9 mouse cellular contexts compared by ENCODE assay signal in the genomic region with DNA sequence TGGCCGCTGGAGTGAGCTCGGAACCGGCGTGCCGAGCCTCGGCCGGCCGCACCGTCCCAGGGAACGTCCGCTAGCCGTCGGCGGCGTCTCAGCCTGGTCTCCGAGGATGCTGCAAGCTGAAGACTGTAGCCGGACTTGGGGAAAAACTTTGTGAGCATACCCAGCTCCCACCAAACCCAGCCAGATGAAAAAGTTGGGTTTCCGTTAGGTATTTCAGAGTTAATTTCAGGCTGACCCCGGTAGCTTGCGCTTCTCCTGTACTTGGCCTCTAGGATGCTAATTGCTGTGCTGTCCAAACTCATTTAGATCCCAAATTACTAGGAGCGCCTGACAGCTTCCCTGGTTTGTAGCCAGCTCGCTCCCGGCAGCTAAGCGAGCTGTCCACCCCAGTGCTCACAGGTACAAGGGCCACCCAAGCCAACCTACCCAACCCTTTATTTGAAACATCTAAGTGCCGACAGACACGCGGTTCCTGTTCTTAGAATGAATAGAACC. TPM values are rescaled to one million over a fixed set of nuclear protein-coding genes. Genes with fewer than 3 reads are reported as not detected.
A peak's percentile ranks its signal among the peaks of the same experiment; 100 is the strongest.
DNase-seq lines count a peak whose midpoint lies in the region; ATAC-seq and TF ChIP-seq lines count a peak whose summit lies in the region.
"Had no signal": no experiment of that assay in that cellular context is flagged by ENCODE, and none has a peak within 500 bp of the region (broad histone marks: within the 10 kb centered on the region; RNA-seq: fewer than 3 reads in every experiment).

No protein-coding gene starts in this region.

- peak overlapping the region; percentile 84 for H3K9ac ChIP-seq in hindbrain, embryonic 16.5 days (ENCODE audit: low read depth, low read length)
- H3K9ac ChIP-seq in liver, postnatal 0 days (replicated peaks), result no peak overlapping the region

- peaks cover 2% of the 10 kb centered on the region; the same call in 1 of the 2 replicates for H3K27me3 ChIP-seq in kidney, adult 2 months (replicated peaks; ENCODE audit: control insufficient read depth, insufficient read depth, low read length)
- H3K27me3 ChIP-seq in hindbrain, embryonic 16.5 days (replicated peaks; ENCODE audit: control insufficient read depth, insufficient read depth, low read length), result peaks cover 9% of the 10 kb centered on the region
- H3K27me3 ChIP-seq in liver, postnatal 0 days (ENCODE audit: insufficient read depth, low read length), result peaks cover 37% of the 10 kb centered on the region
- H3K27me3 ChIP-seq: CH12.LX had no signal

- ATAC-seq in hindbrain, embryonic 16.5 days, result peak; percentile 32; the same call in 1 of the 2 replicates
- ATAC-seq in liver, postnatal 0 days, result no peak

- peak overlapping the region; percentile 78 for H3K4me2 ChIP-seq in hindbrain, embryonic 16.5 days (ENCODE audit: low read length)
- H3K4me2 ChIP-seq in liver, postnatal 0 days (ENCODE audit: low read depth, low read length), result peak overlapping the region; percentile 72

- peak overlapping the region; percentile 53 for H3K4me3 ChIP-seq in kidney, adult 2 months (ENCODE audit: insufficient read depth, low read depth, low read length)
- H3K4me3 ChIP-seq in hindbrain, embryonic 16.5 days (ENCODE audit: low read length), result peak overlapping the region; percentile 71
- H3K4me3 ChIP-seq in liver, postnatal 0 days (ENCODE audit: low read depth, low read length), result peak overlapping the region; percentile 42

- H3K9me3 ChIP-seq in hindbrain, embryonic 16.5 days (ENCODE audit: control insufficient read depth, low read length), result no peaks in the 10 kb centered on the region
- H3K9me3 ChIP-seq in liver, postnatal 0 days (ENCODE audit: low read length), result no peaks in the 10 kb centered on the region

- H3K27ac ChIP-seq in kidney, adult 2 months (ENCODE audit: insufficient read depth, low read depth, low read length), result no peak overlapping the region
- peak overlapping the region; percentile 90 for H3K27ac ChIP-seq in hindbrain, embryonic 16.5 days (ENCODE audit: low read depth, low read length)
- no peak overlapping the region for H3K27ac ChIP-seq in liver, postnatal 0 days (ENCODE audit: low read depth)

- TF ChIP-seq POLR2A in kidney, adult 2 months (IDR thresholded peaks at IDR 0.05; ENCODE audit: low read depth, low read length), result no peak

- peak; percentile 2 for DNase-seq in kidney, adult 2 months
- no peak for DNase-seq in kidney, adult 11 months
- peak; percentile 78 for DNase-seq in cerebellum, adult 9-10 months
- peak; percentile 10 to 12 for DNase-seq in frontal cortex, postnatal 14 days (ENCODE audit: low spot score in 2 of 2)
- peak; percentile 15 for DNase-seq in liver, postnatal 0 days
- peak; percentile 24 for DNase-seq in right cerebral cortex, postnatal 25 days
- no peak for DNase-seq in thymus, postnatal 10 days (ENCODE audit: low spot score in 2 of 2)

- no peak for TF ChIP-seq CTCF in kidney, adult 2 months (conservative IDR thresholded peaks at IDR 0.05; ENCODE audit: insufficient read depth, insufficient read length, low read depth, low read length)
- TF ChIP-seq CTCF in liver, postnatal 0 days (IDR thresholded peaks at IDR 0.05; ENCODE audit: low read depth), result no peak

- H3K4me1 ChIP-seq in kidney, adult 2 months (ENCODE audit: control insufficient read depth, insufficient read depth, low read length), result no peaks in the 10 kb centered on the region
- peaks cover 7% of the 10 kb centered on the region for H3K4me1 ChIP-seq in hindbrain, embryonic 16.5 days (ENCODE audit: control insufficient read depth, insufficient read depth, low read depth, low read length)
- H3K4me1 ChIP-seq in liver, postnatal 0 days (ENCODE audit: insufficient read depth), result peaks cover 6% of the 10 kb centered on the region

- H3K36me3 ChIP-seq in kidney, adult 2 months (ENCODE audit: control insufficient read depth, insufficient read depth, low read length), result no peaks in the 10 kb centered on the region
- no peaks in the 10 kb centered on the region for H3K36me3 ChIP-seq in hindbrain, embryonic 16.5 days (ENCODE audit: control insufficient read depth, insufficient read depth, low read length)
- no peaks in the 10 kb centered on the region for H3K36me3 ChIP-seq in liver, postnatal 0 days (replicated peaks; ENCODE audit: insufficient read depth, low read length)

- TF ChIP-seq EP300 in liver, postnatal 0 days (IDR thresholded peaks at IDR 0.05; ENCODE audit: low read depth), result no peak

- WGBS in kidney, adult 2 months, result 4% methylated on average over 27 of the region's 27 CpGs
- WGBS in hindbrain, embryonic 16.5 days, result under 1% methylated on average over 27 of the region's 27 CpGs
- 2% methylated on average over 21 of the region's 27 CpGs for WGBS in liver, postnatal 0 days (ENCODE audit: insufficient replicate concordance)

RNA-seq across cellular contexts. Expression of a gene that starts 0.8 kb away (rescaled TPM):
- 1.2 and 1.8 TPM in 2 replicates for polyA plus RNA-seq in kidney, adult 2 months (2012; rRNA removed)
- 26.6 and 30.4 TPM in 2 replicates for polyA plus RNA-seq in hindbrain, embryonic 16.5 days (2015; fragmentation: Nextera tagmentation; extraction: Ambion mirVana)
- 0.25 and 0.50 TPM in 2 replicates for polyA plus RNA-seq in liver, postnatal 0 days (2015; fragmentation: Nextera tagmentation; extraction: Ambion mirVana)

Comparison
In these comparisons a context has a peak if more than half of its experiments do, and no peak if none do; other contexts are left out.
1. DNase-seq: peak in kidney, adult 2 months (single experiment), cerebellum, adult 9-10 months (single experiment), frontal cortex, postnatal 14 days (2 of 2), liver, postnatal 0 days (single experiment) and right cerebral cortex, postnatal 25 days (single experiment); none in kidney, adult 11 months (single experiment) and thymus, postnatal 10 days (0 of 2).
2. Peak in every context shown above with its lines, with median percentiles within 50 percentile points of each other: H3K4me3 ChIP-seq.